Mouse (Mus musculus) forebrain, embryonic 16.5 days (tissue): ENCODE data around the gene Ppard. TPM values are rescaled to one million over a fixed set of nuclear protein-coding genes. Genes with fewer than 3 reads are reported as not detected.

Experiments
- ATAC-seq: fragments of 200-750 bp; cut with Nextera tagmentation; 2 replicates; pipeline ENCODE4 v1.8.0; 2017; ENCODE audit warnings: mild to moderate bottlenecking, moderate library complexity
- H3K27ac ChIP-seq: fragments of 300-500 bp; sonication (generic); 2 replicates; pipeline ENCODE4 v1.5.1; 2014; ENCODE audit warnings: low read length, control low read depth
- H3K27me3 ChIP-seq: fragments of 300-500 bp; sonication (generic); replicated peaks from 2 replicates; pipeline ENCODE4 v1.6.1; 2014; ENCODE audit warnings: low read length; ENCODE audit not compliant: control insufficient read depth, insufficient read depth
- H3K36me3 ChIP-seq: fragments of 300-500 bp; sonication (generic); 2 replicates; pipeline ENCODE4 v1.6.1; 2014; ENCODE audit not compliant: control insufficient read depth, insufficient read depth
- H3K4me1 ChIP-seq: fragments of 300-500 bp; sonication (generic); replicated peaks from 2 replicates; pipeline ENCODE4 v1.6.1; 2014; ENCODE audit warnings: low read length; ENCODE audit not compliant: control insufficient read depth, insufficient read depth
- H3K4me2 ChIP-seq: fragments of 300-500 bp; sonication (generic); 2 replicates; pipeline ENCODE4 v1.6.1; 2014; ENCODE audit warnings: mild to moderate bottlenecking, low read length, control low read depth
- H3K4me3 ChIP-seq: fragments of 300-500 bp; sonication (generic); replicated peaks from 2 replicates; pipeline ENCODE4 v1.5.1; 2014; ENCODE audit warnings: mild to moderate bottlenecking, low read length, control low read depth
- H3K9ac ChIP-seq: fragments of 300-500 bp; sonication (generic); replicated peaks from 2 replicates; pipeline ENCODE4 v1.6.1; 2014; ENCODE audit warnings: low read depth, low read length, control low read depth
- H3K9me3 ChIP-seq: fragments of 300-500 bp; sonication (generic); 2 replicates; pipeline ENCODE4 v1.6.1; 2016; ENCODE audit warnings: low read length; ENCODE audit not compliant: control insufficient read depth
- WGBS: fragments of 180-500 bp; shearing (Covaris S2); extraction: QIAGEN DNeasy Blood & Tissue Kit; methylation state at CpG from one replicate; pipeline ENCODE4 v1.1.7; 2014; 5-methylcytosine and 5-hydroxymethylcytosine counted together
- polyA plus RNA-seq: library from polyadenylated mRNA; unstranded; fragments of >200 nt; fragmentation: Nextera tagmentation; extraction: Ambion mirVana; gene quantifications from 2 replicates; pipeline ENCODE4 v1.2.1, GENCODE M21; 2015

Ppard gene
- polyA plus RNA-seq, 1 experiment from 2014 or later, result 1.3 TPM

- Histone ChIP-seq H3K4me3 (no peak overlapping the region), H3K27me3 (no peaks in the 10 kb centered on the region), H3K4me2 (no peak overlapping the region), H3K27ac (no peak overlapping the region), H3K9ac (no peak overlapping the region), H3K9me3 (no peaks in the 10 kb centered on the region), H3K4me1 (no peaks in the 10 kb centered on the region), H3K36me3 (no peaks in the 10 kb centered on the region)
- no peak for ATAC-seq
- WGBS, result 93% methylated on average over 10 of the region's 10 CpGs
Measured at GRCm38 (mm10) chr17:28283199-28283598, 50.7 kb downstream of the Ppard start.

GRCm38 (mm10) chr17:28286133-28286532, 53.6 kb downstream of the Ppard start:
- Histone ChIP-seq H3K4me1 (no peaks in the 10 kb centered on the region), H3K9ac (no peak overlapping the region), H3K27ac (no peak overlapping the region), H3K4me3 (no peak overlapping the region), H3K9me3 (no peaks in the 10 kb centered on the region), H3K27me3 (no peaks in the 10 kb centered on the region), H3K4me2 (no peak overlapping the region), H3K36me3 (no peaks in the 10 kb centered on the region)
- no peak for ATAC-seq
- WGBS, result 77% methylated on average over 10 of the region's 10 CpGs

GRCm38 (mm10) chr17:28286964-28287363, 54.5 kb downstream of the Ppard start:
- WGBS, result 48% methylated on average over 5 of the region's 5 CpGs
- Histone ChIP-seq H3K36me3 (no peaks in the 10 kb centered on the region), H3K27ac (no peak overlapping the region), H3K27me3 (no peaks in the 10 kb centered on the region), H3K9me3 (no peaks in the 10 kb centered on the region), H3K4me1 (no peaks in the 10 kb centered on the region), H3K4me2 (no peak overlapping the region), H3K9ac (no peak overlapping the region), H3K4me3 (no peak overlapping the region)
- ATAC-seq, result no peak

DNA sequence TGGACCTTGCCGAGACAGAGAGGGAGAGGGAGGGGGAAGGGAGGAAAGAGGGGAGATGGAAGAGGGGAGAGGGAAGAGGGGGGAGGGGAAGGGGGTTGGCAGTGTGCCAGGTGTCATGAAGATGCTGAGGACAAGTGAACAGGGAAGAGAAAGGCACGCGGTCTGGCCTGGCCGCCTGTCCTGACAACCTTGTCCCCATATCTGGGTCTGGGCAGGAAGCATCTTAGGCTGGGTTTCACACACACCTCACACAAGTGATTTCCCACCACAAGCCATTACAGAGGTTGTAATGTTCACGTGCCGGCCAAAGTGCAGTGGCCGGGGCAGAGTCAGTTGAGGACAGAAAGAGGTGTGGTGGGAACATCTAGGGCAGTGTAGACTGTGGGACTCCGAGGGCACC, 55.1 kb downstream of the Ppard start:
- Histone ChIP-seq H3K36me3 (no peaks in the 10 kb centered on the region), H3K27ac (no peak overlapping the region), H3K27me3 (no peaks in the 10 kb centered on the region), H3K4me1 (no peaks in the 10 kb centered on the region), H3K9me3 (no peaks in the 10 kb centered on the region), H3K9ac (no peak overlapping the region), H3K4me2 (no peak overlapping the region), H3K4me3 (no peak overlapping the region)
- WGBS, result 59% methylated on average over 8 of the region's 8 CpGs
- ATAC-seq, result no peak

- WGBS, result 62% methylated on average over 5 of the region's 5 CpGs
- Histone ChIP-seq H3K9ac (no peak overlapping the region), H3K27ac (no peak overlapping the region), H3K4me2 (no peak overlapping the region), H3K4me1 (no peaks in the 10 kb centered on the region), H3K4me3 (no peak overlapping the region), H3K27me3 (no peaks in the 10 kb centered on the region), H3K9me3 (no peaks in the 10 kb centered on the region), H3K36me3 (no peaks in the 10 kb centered on the region)
- no peak for ATAC-seq
Measured at GRCm38 (mm10) chr17:28287980-28288379, 55.5 kb downstream of the Ppard start.

DNA sequence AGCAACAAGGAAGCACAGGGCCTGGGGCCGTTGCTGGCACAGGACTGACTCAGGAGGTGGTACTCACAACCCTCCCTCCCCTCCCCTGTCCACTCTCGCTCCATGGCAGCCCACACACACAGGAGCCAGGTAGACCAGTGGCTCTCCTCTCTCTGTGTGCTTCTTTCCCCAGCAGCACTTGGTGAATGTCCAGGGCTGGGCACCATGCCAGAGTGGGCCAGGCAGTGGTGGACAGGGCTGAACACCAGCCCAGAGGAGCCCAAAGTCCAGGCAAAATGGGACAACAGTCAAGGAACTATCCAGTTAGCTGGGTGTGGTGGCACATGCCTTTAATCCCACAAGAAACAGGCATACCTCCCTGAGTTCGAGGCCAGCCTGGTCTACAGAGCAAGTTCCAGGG, 57.8 kb downstream of the Ppard start:
- ATAC-seq, result no peak
- Histone ChIP-seq H3K4me3 (no peak overlapping the region), H3K4me1 (no peaks in the 10 kb centered on the region), H3K27me3 (no peaks in the 10 kb centered on the region), H3K27ac (no peak overlapping the region), H3K36me3 (no peaks in the 10 kb centered on the region), H3K9me3 (no peaks in the 10 kb centered on the region), H3K4me2 (no peak overlapping the region), H3K9ac (no peak overlapping the region)
- WGBS, result 82% methylated on average over 3 of the region's 3 CpGs

DNA sequence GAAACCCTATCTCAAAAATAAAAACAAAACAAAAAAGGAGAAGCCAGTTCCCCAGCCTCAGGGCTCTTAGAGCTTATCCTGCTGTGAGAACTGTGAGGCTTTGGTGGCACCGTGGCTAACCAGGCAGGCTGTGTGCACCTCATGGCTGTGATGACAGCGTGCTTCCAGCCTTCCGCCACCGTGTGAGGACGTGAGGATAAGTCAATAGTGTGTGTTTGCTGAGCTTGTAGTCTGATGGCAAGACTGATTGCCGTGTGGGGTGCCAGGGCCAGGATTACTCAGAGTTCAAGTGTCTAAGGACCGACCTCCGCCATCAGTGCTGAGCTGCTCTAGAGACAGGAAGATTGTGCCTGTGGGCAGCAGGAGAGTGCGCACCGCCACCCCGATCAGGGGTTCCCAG, 58.2 kb downstream of the Ppard start:
- 84% methylated on average over 11 of the region's 11 CpGs for WGBS
- ATAC-seq, result no peak
- no peak overlapping the region for H3K4me2 ChIP-seq

DNA sequence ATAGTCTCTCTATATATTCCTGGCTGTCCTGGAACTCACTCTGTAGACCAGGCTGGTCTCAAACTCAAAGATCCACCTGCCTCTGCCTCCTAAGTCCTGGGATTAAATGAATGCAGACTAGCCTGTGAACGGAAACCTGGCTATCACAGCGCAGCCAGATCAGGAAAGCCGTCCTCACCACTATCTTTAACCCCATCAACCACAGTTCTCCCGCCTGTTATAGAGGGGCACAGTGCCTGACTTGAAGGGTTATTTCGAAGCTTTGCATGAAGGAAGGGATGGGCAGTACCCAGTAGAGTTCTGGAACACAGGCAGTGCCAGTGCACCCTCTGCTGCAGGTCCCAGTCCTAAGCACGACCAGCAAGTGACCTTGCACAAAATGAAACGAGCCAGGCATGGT, 58.8 kb downstream of the Ppard start:
- Histone ChIP-seq H3K4me1 (no peaks in the 10 kb centered on the region), H3K9me3 (no peaks in the 10 kb centered on the region), H3K27me3 (no peaks in the 10 kb centered on the region), H3K36me3 (no peaks in the 10 kb centered on the region), H3K9ac (no peak overlapping the region), H3K4me2 (no peak overlapping the region), H3K4me3 (no peak overlapping the region), H3K27ac (no peak overlapping the region)
- ATAC-seq, result no peak
- 79% methylated on average over 7 of the region's 7 CpGs for WGBS

More for the DNA sequence above, 58.2 kb downstream of the Ppard start:
- Histone ChIP-seq H3K9ac (no peak overlapping the region), H3K4me1 (no peaks in the 10 kb centered on the region), H3K27ac (no peak overlapping the region), H3K4me3 (no peak overlapping the region), H3K36me3 (no peaks in the 10 kb centered on the region), H3K27me3 (no peaks in the 10 kb centered on the region), H3K9me3 (no peaks in the 10 kb centered on the region)

- H3K36me3 ChIP-seq, result no peaks in the 10 kb centered on the region
- H3K27ac ChIP-seq, result no peak overlapping the region
- no peak overlapping the region for H3K4me3 ChIP-seq
- H3K9ac ChIP-seq, result no peak overlapping the region
- H3K27me3 ChIP-seq, result no peaks in the 10 kb centered on the region
- H3K4me2 ChIP-seq, result no peak overlapping the region
- WGBS, result 82% methylated on average over 4 of the region's 4 CpGs
- no peaks in the 10 kb centered on the region for H3K4me1 ChIP-seq
- H3K9me3 ChIP-seq, result no peaks in the 10 kb centered on the region
- ATAC-seq, result no peak
Measured at GRCm38 (mm10) chr17:28293716-28294115, 61.2 kb downstream of the Ppard start.
